Mouse (Mus musculus) midbrain, embryonic 12.5 days (tissue): ENCODE data around the gene Cdc26. TPM values are rescaled to one million over a fixed set of nuclear protein-coding genes. Genes with fewer than 3 reads are reported as not detected.

ENCODE experiments used
- ATAC-seq: fragments of 200-750 bp; cut with Nextera tagmentation; 2 replicates; pipeline ENCODE4 v1.8.0; 2017; ENCODE audit warnings: low read depth, moderate TSS enrichment, moderate library complexity; ENCODE audit not compliant: low FRiP score
- H3K27ac ChIP-seq: fragments of 300-500 bp; sonication (generic); replicated peaks from 2 replicates; pipeline ENCODE4 v1.5.1; 2016; ENCODE audit warnings: mild to moderate bottlenecking
- H3K27me3 ChIP-seq: fragments of 300-500 bp; sonication (generic); 2 replicates; pipeline ENCODE4 v1.6.1; 2016; ENCODE audit warnings: mild to moderate bottlenecking
- H3K36me3 ChIP-seq: fragments of 300-500 bp; sonication (generic); 2 replicates; pipeline ENCODE4 v1.6.1; 2016
- H3K4me1 ChIP-seq: fragments of 300-500 bp; sonication (generic); 2 replicates; pipeline ENCODE4 v1.6.1; 2016
- H3K4me2 ChIP-seq: fragments of 300-500 bp; sonication (generic); replicated peaks from 2 replicates; pipeline ENCODE4 v1.6.1; 2016; ENCODE audit warnings: mild to moderate bottlenecking, moderate library complexity
- H3K4me3 ChIP-seq: fragments of 300-500 bp; sonication (generic); 2 replicates; pipeline ENCODE4 v1.5.1; 2016; ENCODE audit warnings: mild to moderate bottlenecking
- H3K9ac ChIP-seq: fragments of 300-500 bp; sonication (generic); replicated peaks from 2 replicates; pipeline ENCODE4 v1.6.1; 2016; ENCODE audit warnings: mild to moderate bottlenecking, moderate library complexity
- H3K9me3 ChIP-seq: fragments of 300-500 bp; sonication (generic); 2 replicates; pipeline ENCODE4 v1.6.1; 2016; ENCODE audit warnings: mild to moderate bottlenecking
- WGBS: fragments of 180-500 bp; shearing (Covaris S2); methylation state at CpG from one replicate; pipeline ENCODE4 v1.1.7; 2016; 5-methylcytosine and 5-hydroxymethylcytosine counted together
- polyA plus RNA-seq: library from polyadenylated mRNA; unstranded; fragments of >200 nt; fragmentation: Nextera tagmentation; extraction: Ambion mirVana; gene quantifications from 2 replicates; pipeline ENCODE4 v1.2.1, GENCODE M21; 2016

Gene Cdc26
- polyA plus RNA-seq, 1 experiment from 2014 or later = 157 TPM

GRCm38 (mm10) chr4:62357631-62358148, 50.8 kb downstream of the Cdc26 start:
- Histone ChIP-seq H3K9me3 (no peaks in the 10 kb centered on the region), H3K36me3 (no peaks in the 10 kb centered on the region), H3K9ac (no peak overlapping the region), H3K4me3 (no peak overlapping the region), H3K27ac (no peak overlapping the region), H3K27me3 (no peaks in the 10 kb centered on the region), H3K4me1 (peaks cover 22% of the 10 kb centered on the region), H3K4me2 (no peak overlapping the region)
- WGBS = 89% methylated on average over 1 of the region's 1 CpGs
- ATAC-seq = no peak

- H3K27ac ChIP-seq = no peak overlapping the region
- no peak overlapping the region for H3K9ac ChIP-seq
- 100% methylated on average over 2 of the region's 2 CpGs for WGBS
- no peaks in the 10 kb centered on the region for H3K9me3 ChIP-seq
- H3K4me2 ChIP-seq = no peak overlapping the region
- H3K4me1 ChIP-seq = no peaks in the 10 kb centered on the region
- H3K36me3 ChIP-seq = peaks cover 29% of the 10 kb centered on the region
- H3K27me3 ChIP-seq = no peaks in the 10 kb centered on the region
- H3K4me3 ChIP-seq = no peak overlapping the region
- no peak for ATAC-seq
Observed at GRCm38 (mm10) chr4:62349371-62349770, 59.1 kb downstream of the Cdc26 start.

- WGBS = 86% methylated on average over 2 of the region's 2 CpGs
- no peak overlapping the region for H3K4me2 ChIP-seq
- H3K4me3 ChIP-seq = no peak overlapping the region
- H3K36me3 ChIP-seq = peaks cover 37% of the 10 kb centered on the region
- no peak for ATAC-seq
- no peaks in the 10 kb centered on the region for H3K4me1 ChIP-seq
- H3K27ac ChIP-seq = no peak overlapping the region
- no peaks in the 10 kb centered on the region for H3K27me3 ChIP-seq
- no peaks in the 10 kb centered on the region for H3K9me3 ChIP-seq
- H3K9ac ChIP-seq = no peak overlapping the region
Observed at GRCm38 (mm10) chr4:62348329-62348705, 60.1 kb downstream of the Cdc26 start.

- H3K4me1 ChIP-seq = no peaks in the 10 kb centered on the region
- H3K27me3 ChIP-seq = no peaks in the 10 kb centered on the region
- no peak overlapping the region for H3K4me3 ChIP-seq
- H3K4me2 ChIP-seq = no peak overlapping the region
- 82% methylated on average over 9 of the region's 9 CpGs for WGBS
- no peaks in the 10 kb centered on the region for H3K9me3 ChIP-seq
- no peak for ATAC-seq
- peaks cover 37% of the 10 kb centered on the region for H3K36me3 ChIP-seq
- no peak overlapping the region for H3K27ac ChIP-seq
- H3K9ac ChIP-seq = no peak overlapping the region
Observed at GRCm38 (mm10) chr4:62347605-62348328, 60.7 kb downstream of the Cdc26 start.

- no peak overlapping the region for H3K9ac ChIP-seq
- no peaks in the 10 kb centered on the region for H3K27me3 ChIP-seq
- H3K4me2 ChIP-seq = no peak overlapping the region
- no peak overlapping the region for H3K27ac ChIP-seq
- H3K9me3 ChIP-seq = no peaks in the 10 kb centered on the region
- H3K4me3 ChIP-seq = no peak overlapping the region
- peaks cover 34% of the 10 kb centered on the region for H3K36me3 ChIP-seq
- WGBS = 85% methylated on average over 4 of the region's 4 CpGs
- no peaks in the 10 kb centered on the region for H3K4me1 ChIP-seq
- no peak for ATAC-seq
Observed at GRCm38 (mm10) chr4:62345827-62346226, 62.6 kb downstream of the Cdc26 start.

- no peak overlapping the region for H3K4me3 ChIP-seq
Observed at GRCm38 (mm10) chr4:62344000-62344399, 64.4 kb downstream of the Cdc26 start.

GRCm38 (mm10) chr4:62338536-62338935, 69.9 kb downstream of the Cdc26 start:
- ATAC-seq = no peak
- 92% methylated on average over 5 of the region's 5 CpGs for WGBS
- H3K36me3 ChIP-seq = peaks cover 26% of the 10 kb centered on the region

More at GRCm38 (mm10) chr4:62344000-62344399, 64.4 kb downstream of the Cdc26 start:
- H3K36me3 ChIP-seq = peaks cover 34% of the 10 kb centered on the region
- no peak overlapping the region for H3K4me2 ChIP-seq
- no peaks in the 10 kb centered on the region for H3K4me1 ChIP-seq
- 84% methylated on average over 1 of the region's 1 CpGs for WGBS
- no peak for ATAC-seq
- H3K27me3 ChIP-seq = no peaks in the 10 kb centered on the region
- no peak overlapping the region for H3K9ac ChIP-seq
- no peak overlapping the region for H3K27ac ChIP-seq
- no peaks in the 10 kb centered on the region for H3K9me3 ChIP-seq

More at GRCm38 (mm10) chr4:62338536-62338935, 69.9 kb downstream of the Cdc26 start:
- Histone ChIP-seq H3K9ac (no peak overlapping the region), H3K27ac (no peak overlapping the region), H3K4me3 (no peak overlapping the region), H3K4me1 (no peaks in the 10 kb centered on the region), H3K4me2 (no peak overlapping the region), H3K27me3 (no peaks in the 10 kb centered on the region), H3K9me3 (no peaks in the 10 kb centered on the region)

Other genes starting within 250 kb of the Cdc26 start
- gene Zfp37, start 177.6 kb downstream of the Cdc26 start, polyA plus RNA-seq = 28.1 and 31.5 TPM in 2 replicates
- 9.5 and 10.2 TPM in 2 replicates for gene Slc31a2, start 146.1 kb downstream of the Cdc26 start, polyA plus RNA-seq
- gene Fkbp15, start 48.1 kb downstream of the Cdc26 start, polyA plus RNA-seq = 24.5 and 27.5 TPM in 2 replicates
- 48.1 and 48.6 TPM in 2 replicates for gene Slc31a1, start 47.9 kb downstream of the Cdc26 start, polyA plus RNA-seq
- gene Prpf4, start 155 bp upstream of the Cdc26 start, polyA plus RNA-seq = 25.3 and 26.4 TPM in 2 replicates
- 0.13 and 0.41 TPM in 2 replicates for gene Rnf183, start 26.6 kb upstream of the Cdc26 start, polyA plus RNA-seq
- 8.8 and 9.4 TPM in 2 replicates for gene Wdr31, start 62.3 kb upstream of the Cdc26 start, polyA plus RNA-seq
- 0.82 and 0.88 TPM in 2 replicates for gene Bspry, start 71.4 kb upstream of the Cdc26 start, polyA plus RNA-seq
- 12.0 and 12.8 TPM in 2 replicates for gene Hdhd3, start 94.8 kb upstream of the Cdc26 start, polyA plus RNA-seq
- gene Alad, start 111.3 kb upstream of the Cdc26 start, polyA plus RNA-seq = 67.3 and 68.4 TPM in 2 replicates
- 102 and 110 TPM in 2 replicates for gene Pole3, start 116.4 kb upstream of the Cdc26 start, polyA plus RNA-seq
- 1.4 and 1.5 TPM in 2 replicates for gene 4933430I17Rik, start 116.7 kb upstream of the Cdc26 start, polyA plus RNA-seq
- 58.5 and 60.2 TPM in 2 replicates for gene Rgs3, start 151.2 kb upstream of the Cdc26 start, polyA plus RNA-seq